Mouse (Mus musculus) midbrain, embryonic 10.5 days (tissue): Measurements from ENCODE around the gene Mindy2. TPM values are rescaled to one million over a fixed set of nuclear protein-coding genes. Genes with fewer than 3 reads are reported as not detected.

Experiments
- DNase-seq: peaks from one replicate; pipeline ENCODE4 v3.0.0-alpha.2; 2017; ENCODE audit warnings: low spot score
- H3K27ac ChIP-seq: fragments of 300-500 bp; sonication (generic); replicated peaks from 2 replicates; pipeline ENCODE4 v1.5.1; 2016; ENCODE audit warnings: mild to moderate bottlenecking
- H3K27me3 ChIP-seq: fragments of 300-500 bp; sonication (generic); 2 replicates; pipeline ENCODE4 v1.6.1; 2016; ENCODE audit warnings: low read depth, mild to moderate bottlenecking; ENCODE audit not compliant: poor library complexity, severe bottlenecking
- H3K36me3 ChIP-seq: fragments of 300-500 bp; sonication (generic); 2 replicates; pipeline ENCODE4 v1.6.1; 2016; ENCODE audit warnings: mild to moderate bottlenecking, moderate library complexity
- H3K4me1 ChIP-seq: fragments of 300-500 bp; sonication (generic); 2 replicates; pipeline ENCODE4 v1.6.1; 2016
- H3K4me3 ChIP-seq: fragments of 300-500 bp; sonication (generic); 2 replicates; pipeline ENCODE4 v1.5.1; 2016; ENCODE audit warnings: mild to moderate bottlenecking, moderate library complexity
- H3K9me3 ChIP-seq: fragments of 300-500 bp; sonication (generic); replicated peaks from 2 replicates; pipeline ENCODE4 v1.6.1; 2016; ENCODE audit warnings: mild to moderate bottlenecking
- WGBS: fragments of 180-500 bp; shearing (Covaris S2); methylation state at CpG from one replicate; pipeline ENCODE4 v1.1.7; 2016; 5-methylcytosine and 5-hydroxymethylcytosine counted together
- polyA plus RNA-seq: library from polyadenylated mRNA; unstranded; fragments of >200 nt; fragmentation: Nextera tagmentation; extraction: Ambion mirVana; gene quantifications from 2 replicates; pipeline ENCODE4 v1.2.1, GENCODE M21; 2016

Mindy2 gene
- 5.0 and 6.4 TPM in 2 replicates for polyA plus RNA-seq

GRCm38 (mm10) chr9:70657013-70657967 is at the start of gene Mindy2:
TSS of gene Mindy2 (minus strand) at chr9:70657174.
- no peaks in the 10 kb centered on the region for H3K27me3 ChIP-seq
- H3K36me3 ChIP-seq = no peaks in the 10 kb centered on the region
- peak within 1 kb of the TSS; percentile 91 for H3K4me3 ChIP-seq
- H3K9me3 ChIP-seq = no peaks in the 10 kb centered on the region
- 2% methylated on average over 67 of the region's 67 CpGs for WGBS
- peaks cover 28% of the 10 kb centered on the region for H3K4me1 ChIP-seq
- DNase-seq = peak; percentile 95
- H3K27ac ChIP-seq = peak within 1 kb of the TSS; percentile 92

GRCm38 (mm10) chr9:70706444-70706843 is 49.5 kb upstream of the Mindy2 start:
- Histone ChIP-seq H3K27me3 (no peaks in the 10 kb centered on the region), H3K36me3 (peaks cover 16% of the 10 kb centered on the region), H3K4me1 (no peaks in the 10 kb centered on the region), H3K9me3 (no peaks in the 10 kb centered on the region), H3K27ac (no peak overlapping the region), H3K4me3 (no peak overlapping the region)
- DNase-seq = no peak
- WGBS = 97% methylated on average over 1 of the region's 1 CpGs

GRCm38 (mm10) chr9:70703597-70704203 is 46.7 kb upstream of the Mindy2 start:
- Histone ChIP-seq H3K9me3 (no peaks in the 10 kb centered on the region), H3K36me3 (peaks cover 16% of the 10 kb centered on the region), H3K4me3 (no peak overlapping the region), H3K27me3 (no peaks in the 10 kb centered on the region), H3K27ac (no peak overlapping the region), H3K4me1 (no peaks in the 10 kb centered on the region)
- no peak for DNase-seq
- 94% methylated on average over 5 of the region's 5 CpGs for WGBS

GRCm38 (mm10) chr9:70698090-70698489 is 41.1 kb upstream of the Mindy2 start:
- no peak overlapping the region for H3K4me3 ChIP-seq
- WGBS = 89% methylated on average over 1 of the region's 1 CpGs

GRCm38 (mm10) chr9:70695723-70696122 is 38.7 kb upstream of the Mindy2 start:
- no peaks in the 10 kb centered on the region for H3K27me3 ChIP-seq
- DNase-seq = no peak
- no peaks in the 10 kb centered on the region for H3K9me3 ChIP-seq
- 98% methylated on average over 2 of the region's 2 CpGs for WGBS
- no peaks in the 10 kb centered on the region for H3K4me1 ChIP-seq
- no peaks in the 10 kb centered on the region for H3K36me3 ChIP-seq
- H3K4me3 ChIP-seq = no peak overlapping the region
- no peak overlapping the region for H3K27ac ChIP-seq

More at GRCm38 (mm10) chr9:70698090-70698489, 41.1 kb upstream of the Mindy2 start:
- no peak overlapping the region for H3K27ac ChIP-seq
- H3K9me3 ChIP-seq = no peaks in the 10 kb centered on the region
- no peaks in the 10 kb centered on the region for H3K4me1 ChIP-seq
- H3K27me3 ChIP-seq = no peaks in the 10 kb centered on the region
- H3K36me3 ChIP-seq = no peaks in the 10 kb centered on the region
- no peak for DNase-seq

- Histone ChIP-seq H3K4me3 (no peak overlapping the region), H3K4me1 (no peaks in the 10 kb centered on the region), H3K27me3 (no peaks in the 10 kb centered on the region), H3K36me3 (no peaks in the 10 kb centered on the region), H3K9me3 (no peaks in the 10 kb centered on the region), H3K27ac (no peak overlapping the region)
- 84% methylated on average over 2 of the region's 2 CpGs for WGBS
- DNase-seq = no peak
Observed at GRCm38 (mm10) chr9:70691772-70692693, 35.1 kb upstream of the Mindy2 start.

GRCm38 (mm10) chr9:70690579-70690978 is 33.6 kb upstream of the Mindy2 start:
- no peaks in the 10 kb centered on the region for H3K27me3 ChIP-seq
- no peaks in the 10 kb centered on the region for H3K36me3 ChIP-seq
- no peak overlapping the region for H3K27ac ChIP-seq
- no peak for DNase-seq
- no peaks in the 10 kb centered on the region for H3K4me1 ChIP-seq
- H3K9me3 ChIP-seq = no peaks in the 10 kb centered on the region
- no peak overlapping the region for H3K4me3 ChIP-seq

- DNase-seq = no peak
- Histone ChIP-seq H3K27ac (no peak overlapping the region), H3K4me1 (no peaks in the 10 kb centered on the region), H3K36me3 (no peaks in the 10 kb centered on the region), H3K27me3 (no peaks in the 10 kb centered on the region), H3K9me3 (no peaks in the 10 kb centered on the region), H3K4me3 (no peak overlapping the region)
- 88% methylated on average over 3 of the region's 3 CpGs for WGBS
Observed at GRCm38 (mm10) chr9:70689926-70690325, 33.0 kb upstream of the Mindy2 start.

- 91% methylated on average over 2 of the region's 2 CpGs for WGBS
- DNase-seq = no peak
- H3K36me3 ChIP-seq = no peaks in the 10 kb centered on the region
- no peaks in the 10 kb centered on the region for H3K9me3 ChIP-seq
- H3K27ac ChIP-seq = no peak overlapping the region
- H3K4me3 ChIP-seq = no peak overlapping the region
- H3K27me3 ChIP-seq = no peaks in the 10 kb centered on the region
- H3K4me1 ChIP-seq = no peaks in the 10 kb centered on the region
Observed at GRCm38 (mm10) chr9:70688301-70688968, 31.5 kb upstream of the Mindy2 start.

- Histone ChIP-seq H3K36me3 (no peaks in the 10 kb centered on the region), H3K27ac (no peak overlapping the region), H3K4me1 (peaks cover 25% of the 10 kb centered on the region), H3K27me3 (no peaks in the 10 kb centered on the region), H3K9me3 (no peaks in the 10 kb centered on the region), H3K4me3 (no peak overlapping the region)
- no peak for DNase-seq
- 83% methylated on average over 1 of the region's 1 CpGs for WGBS
Observed at GRCm38 (mm10) chr9:70682202-70682601, 25.2 kb upstream of the Mindy2 start.

GRCm38 (mm10) chr9:70679132-70680091 is 22.4 kb upstream of the Mindy2 start:
- under 1% methylated on average over 102 of the region's 103 CpGs for WGBS
- peaks cover 25% of the 10 kb centered on the region for H3K4me1 ChIP-seq
- DNase-seq = peak; percentile 76
- no peaks in the 10 kb centered on the region for H3K9me3 ChIP-seq
- peak overlapping the region; percentile 99 for H3K27ac ChIP-seq
- H3K27me3 ChIP-seq = no peaks in the 10 kb centered on the region
- peak overlapping the region; percentile 95 for H3K4me3 ChIP-seq
- H3K36me3 ChIP-seq = no peaks in the 10 kb centered on the region
